Mouse (Mus musculus) forebrain, embryonic 12.5 days (tissue): ENCODE results near the gene Nxf1. TPM values are rescaled to one million over a fixed set of nuclear protein-coding genes. Genes with fewer than 3 reads are reported as not detected.
"Not testable (repeated sequence)": the region's sequence is repeated elsewhere in the genome, so short reads cannot be mapped to it uniquely, and the experiment has no call there.

Experiments
- ATAC-seq: fragments of 200-750 bp; cut with Nextera tagmentation; 2 replicates; pipeline ENCODE4 v1.8.0; 2017; ENCODE audit warnings: moderate TSS enrichment; ENCODE audit not compliant: low FRiP score
- H3K27ac ChIP-seq: fragments of 300-500 bp; sonication (generic); 2 replicates; pipeline ENCODE4 v1.5.1; 2016; ENCODE audit warnings: mild to moderate bottlenecking
- H3K27me3 ChIP-seq: fragments of 300-500 bp; sonication (generic); 2 replicates; pipeline ENCODE4 v1.6.1; 2016; ENCODE audit warnings: mild to moderate bottlenecking
- H3K36me3 ChIP-seq: fragments of 300-500 bp; sonication (generic); replicated peaks from 2 replicates; pipeline ENCODE4 v1.6.1; 2016; ENCODE audit warnings: mild to moderate bottlenecking
- H3K4me1 ChIP-seq: fragments of 300-500 bp; sonication (generic); 2 replicates; pipeline ENCODE4 v1.6.1; 2016
- H3K4me2 ChIP-seq: fragments of 300-500 bp; sonication (generic); 2 replicates; pipeline ENCODE4 v1.6.1; 2016; ENCODE audit warnings: mild to moderate bottlenecking, moderate library complexity
- H3K4me3 ChIP-seq: fragments of 300-500 bp; sonication (generic); replicated peaks from 2 replicates; pipeline ENCODE4 v1.5.1; 2016; ENCODE audit warnings: mild to moderate bottlenecking
- H3K9ac ChIP-seq: fragments of 300-500 bp; sonication (generic); 2 replicates; pipeline ENCODE4 v1.6.1; 2016; ENCODE audit warnings: mild to moderate bottlenecking
- H3K9me3 ChIP-seq: fragments of 300-500 bp; sonication (generic); 2 replicates; pipeline ENCODE4 v1.6.1; 2016
- WGBS: fragments of 180-500 bp; shearing (Covaris S2); methylation state at CpG from one replicate; pipeline ENCODE4 v1.1.7; 2016; 5-methylcytosine and 5-hydroxymethylcytosine counted together
- polyA plus RNA-seq: library from polyadenylated mRNA; unstranded; fragments of >200 nt; fragmentation: Nextera tagmentation; extraction: Ambion mirVana; gene quantifications from 2 replicates; pipeline ENCODE4 v1.2.1, GENCODE M21; 2016

Nxf1 gene
- polyA plus RNA-seq, 1 experiment from 2014 or later = 206 TPM

DNA sequence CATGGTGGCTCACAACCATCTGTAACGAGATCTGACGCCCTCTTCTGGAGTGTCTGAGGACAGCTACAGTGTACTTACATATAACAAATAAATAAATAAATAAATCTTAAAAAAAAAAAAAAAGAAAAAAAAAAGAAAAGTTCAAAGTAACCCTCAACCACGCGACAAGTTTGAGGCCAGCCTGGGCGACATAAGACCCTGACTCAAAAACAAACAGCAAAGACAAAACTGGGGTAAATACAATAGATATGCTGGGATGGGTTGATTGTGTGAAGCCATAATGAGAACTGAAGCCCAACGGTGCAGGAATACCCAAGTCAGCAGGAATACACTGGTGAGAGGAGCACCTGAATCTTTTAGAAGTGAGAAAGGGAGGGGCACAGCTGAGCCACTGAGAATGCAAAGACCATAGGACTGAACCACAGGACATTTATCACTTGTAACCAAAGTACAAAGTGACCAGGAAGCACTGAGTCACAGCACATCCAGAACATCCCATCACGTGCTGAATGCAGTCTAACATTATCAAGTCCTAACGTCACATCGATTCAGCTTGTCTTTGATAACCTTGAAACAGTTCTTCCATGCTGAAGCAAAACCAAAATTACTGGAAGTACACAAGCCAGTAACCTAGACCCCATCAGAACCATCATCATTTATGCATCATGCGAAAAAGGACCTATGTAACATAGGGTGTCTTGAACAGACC, 40.0 kb upstream of the Nxf1 start:
- 68% methylated on average over 10 of the region's 10 CpGs for WGBS
- Histone ChIP-seq H3K4me1 (peaks cover 19% of the 10 kb centered on the region), H3K9me3 (no peaks in the 10 kb centered on the region), H3K27ac (no peak overlapping the region), H3K9ac (no peak overlapping the region), H3K4me2 (no peak overlapping the region), H3K27me3 (no peaks in the 10 kb centered on the region), H3K4me3 (no peak overlapping the region), H3K36me3 (no peaks in the 10 kb centered on the region; the same call in 1 of the 2 replicates)
- ATAC-seq = no peak

DNA sequence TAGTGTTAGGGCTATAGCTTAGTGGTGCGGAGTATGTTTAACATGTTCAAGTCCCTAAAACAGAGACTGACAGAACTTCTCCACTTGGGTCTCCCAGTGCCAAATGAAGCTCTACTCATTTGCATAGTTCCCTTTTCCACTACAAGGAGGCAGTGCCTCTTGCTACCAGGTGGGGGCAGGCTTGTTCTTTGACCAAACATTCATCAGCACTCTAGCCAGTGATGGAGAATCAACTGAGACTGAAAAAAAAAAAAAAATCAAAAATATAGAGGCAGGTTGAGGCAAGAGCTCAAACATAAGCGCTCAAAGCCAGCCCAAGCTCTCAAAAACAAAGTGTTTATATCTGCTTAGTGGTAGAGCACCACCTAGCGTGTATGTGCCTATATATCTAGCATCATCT, 38.5 kb upstream of the Nxf1 start:
- Histone ChIP-seq H3K27ac (no peak overlapping the region), H3K9ac (no peak overlapping the region), H3K4me1 (peaks cover 18% of the 10 kb centered on the region), H3K4me3 (no peak overlapping the region), H3K4me2 (no peak overlapping the region), H3K36me3 (no peaks in the 10 kb centered on the region), H3K9me3 (no peaks in the 10 kb centered on the region), H3K27me3 (no peaks in the 10 kb centered on the region)
- WGBS = 71% methylated on average over 3 of the region's 3 CpGs
- no peak for ATAC-seq

DNA sequence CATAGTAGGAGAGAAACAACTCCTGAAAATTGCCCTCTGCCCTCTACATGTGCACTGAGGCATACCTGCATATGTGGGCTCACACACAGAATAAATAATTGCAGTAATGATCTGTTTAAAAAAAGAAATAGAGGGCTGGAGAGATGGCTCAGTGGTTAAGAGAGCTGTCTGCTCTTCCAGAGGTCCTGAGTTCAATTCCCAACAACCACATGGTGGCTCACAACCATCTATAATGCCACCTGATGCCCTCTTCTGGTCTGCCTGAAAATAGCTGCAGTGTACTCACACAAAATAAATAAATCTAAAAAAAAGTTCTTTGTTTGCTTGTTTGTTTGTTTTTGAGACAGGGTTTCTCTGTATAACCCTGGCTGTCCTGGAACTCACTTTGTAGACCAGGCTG, 37.8 kb upstream of the Nxf1 start:
- H3K27me3 ChIP-seq, ATAC-seq, H3K36me3 ChIP-seq, H3K4me2 ChIP-seq, H3K27ac ChIP-seq, H3K4me3 ChIP-seq, H3K9me3 ChIP-seq, H3K9ac ChIP-seq: not testable (repeated sequence)
- peaks cover 17% of the 10 kb centered on the region for H3K4me1 ChIP-seq

DNA sequence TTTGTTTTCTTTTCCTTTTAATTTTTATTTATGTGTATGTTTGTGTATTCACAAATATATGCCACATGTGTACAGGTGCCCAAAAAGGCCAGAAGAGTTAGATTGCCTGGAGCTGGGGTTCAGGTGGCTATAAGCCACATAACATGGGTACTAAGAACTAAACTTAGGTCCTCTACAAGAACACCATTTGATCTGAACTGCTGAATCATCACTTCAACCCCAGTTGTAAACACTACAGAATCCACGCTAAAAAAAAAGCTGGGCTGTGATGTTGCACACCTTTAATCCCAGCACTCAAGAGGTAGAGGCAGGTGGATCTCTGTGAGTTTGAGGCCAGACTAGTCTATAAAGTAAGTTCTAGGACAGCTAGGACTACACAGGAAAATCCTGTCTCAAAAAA, 35.5 kb upstream of the Nxf1 start:
- H3K9ac ChIP-seq = no peak overlapping the region
- ATAC-seq = no peak
- no peaks in the 10 kb centered on the region for H3K27me3 ChIP-seq
- H3K36me3 ChIP-seq = peaks cover 21% of the 10 kb centered on the region
- no peaks in the 10 kb centered on the region for H3K9me3 ChIP-seq
- WGBS = 86% methylated on average over 1 of the region's 1 CpGs
- 0 out of 2 replicates have a peak overlapping the region, but pooled peaks have one; percentile 55 for H3K4me2 ChIP-seq
- H3K4me3 ChIP-seq = no peak overlapping the region
- H3K4me1 ChIP-seq = peaks cover 33% of the 10 kb centered on the region
- H3K27ac ChIP-seq = no peak overlapping the region

DNA sequence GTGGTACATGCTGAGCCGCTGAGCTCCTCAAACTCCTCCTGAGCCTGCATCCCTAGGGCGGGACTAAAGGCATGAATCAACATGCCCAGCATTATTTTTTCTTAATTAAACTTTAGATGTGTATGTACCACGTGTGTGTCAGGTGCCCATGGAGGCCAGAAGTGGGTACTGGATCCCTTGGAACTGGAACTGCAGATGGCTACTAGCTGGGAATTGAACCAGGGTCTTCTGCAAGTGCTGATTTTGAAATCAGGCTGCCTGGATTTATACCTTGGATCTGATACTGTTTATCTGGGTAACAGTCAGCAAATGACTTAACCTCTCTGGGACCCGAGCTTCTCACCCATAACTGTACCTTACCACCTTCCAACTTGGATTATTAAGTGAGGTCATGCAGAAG, 34.9 kb upstream of the Nxf1 start:
- 62% methylated on average over 4 of the region's 4 CpGs for WGBS

DNA sequence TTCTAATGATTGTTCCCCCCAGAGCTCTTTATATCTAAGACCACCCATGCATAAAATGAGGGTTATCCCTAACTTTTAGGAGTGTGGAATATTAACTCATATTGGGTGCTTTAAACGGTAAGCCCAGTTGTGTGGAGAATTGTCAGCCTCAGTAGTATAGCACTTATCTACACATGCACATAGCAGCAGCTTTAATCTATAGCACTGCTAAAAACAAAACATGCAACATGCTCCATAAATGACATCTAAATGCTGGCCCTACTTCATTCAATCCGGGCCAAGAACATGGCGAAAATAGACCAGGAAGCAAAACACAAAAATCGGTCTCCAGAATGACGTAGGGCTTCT, 34.3 kb upstream of the Nxf1 start:
- peak overlapping the region; percentile 76 for H3K4me3 ChIP-seq
- peak overlapping the region; percentile 94 for H3K27ac ChIP-seq
- peaks cover 33% of the 10 kb centered on the region for H3K4me1 ChIP-seq
- peaks cover 29% of the 10 kb centered on the region for H3K36me3 ChIP-seq
- peak overlapping the region; percentile 97 for H3K9ac ChIP-seq
- peak overlapping the region; percentile 55 for H3K4me2 ChIP-seq
- no peaks in the 10 kb centered on the region for H3K9me3 ChIP-seq
- 4% methylated on average over 5 of the region's 5 CpGs for WGBS
- ATAC-seq = no peak
- no peaks in the 10 kb centered on the region for H3K27me3 ChIP-seq

More for the DNA sequence above, 34.9 kb upstream of the Nxf1 start:
- Histone ChIP-seq H3K36me3 (peaks cover 28% of the 10 kb centered on the region), H3K4me2 (peak overlapping the region; percentile 55), H3K4me3 (peak overlapping the region; percentile 76), H3K9me3 (no peaks in the 10 kb centered on the region), H3K27ac (peak overlapping the region; percentile 94; the same call in 1 of the 2 replicates), H3K9ac (peak overlapping the region; percentile 97), H3K4me1 (peaks cover 33% of the 10 kb centered on the region), H3K27me3 (no peaks in the 10 kb centered on the region)
- ATAC-seq = no peak

DNA sequence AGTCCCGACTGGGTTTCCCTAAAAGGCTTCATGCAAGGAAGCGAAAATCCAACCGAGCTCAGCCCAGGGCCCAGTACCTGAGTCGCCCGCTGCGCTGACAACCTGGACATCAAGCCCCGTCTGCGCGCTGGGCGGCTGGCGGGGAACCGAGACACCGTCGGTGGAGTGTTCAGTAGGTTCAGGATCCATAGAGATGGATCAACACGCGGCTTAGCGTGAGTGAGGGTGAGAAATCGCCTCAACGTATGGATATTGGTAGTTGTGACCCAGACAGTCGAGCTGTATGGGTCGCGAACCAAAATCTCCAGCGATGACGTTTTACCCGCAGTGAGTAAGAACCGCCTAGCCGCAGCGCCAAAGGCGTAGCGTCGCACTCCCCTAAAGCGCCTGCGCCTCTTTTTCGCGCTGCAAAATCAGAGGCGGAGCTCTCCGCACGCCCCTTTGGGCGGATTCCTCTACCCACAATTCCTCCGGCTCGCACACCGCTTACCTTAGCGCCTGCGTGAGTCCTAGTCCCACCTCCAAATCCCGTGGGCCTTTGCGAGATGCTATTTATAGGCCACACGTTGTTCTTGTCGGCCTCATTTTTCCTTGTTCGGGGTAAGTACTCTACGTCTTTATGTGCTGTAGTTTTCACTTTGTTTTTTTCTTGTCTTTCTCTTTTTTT, 33.8 kb upstream of the Nxf1 start, which contains the start of gene Slc3a2:
Gene Slc3a2 (minus strand): TSS at position 463 of the 667 bp plus-strand sequence.
- WGBS = under 1% methylated on average over 50 of the region's 50 CpGs
- Histone ChIP-seq H3K9me3 (no peaks in the 10 kb centered on the region), H3K4me1 (peaks cover 33% of the 10 kb centered on the region), H3K4me3 (peak within 1 kb of the TSS; percentile 76), H3K27ac (peak within 1 kb of the TSS; percentile 94), H3K36me3 (peaks cover 29% of the 10 kb centered on the region), H3K27me3 (no peaks in the 10 kb centered on the region), H3K9ac (peak within 1 kb of the TSS; percentile 97), H3K4me2 (peak within 1 kb of the TSS; percentile 77)
- peak; percentile 96 for ATAC-seq

DNA sequence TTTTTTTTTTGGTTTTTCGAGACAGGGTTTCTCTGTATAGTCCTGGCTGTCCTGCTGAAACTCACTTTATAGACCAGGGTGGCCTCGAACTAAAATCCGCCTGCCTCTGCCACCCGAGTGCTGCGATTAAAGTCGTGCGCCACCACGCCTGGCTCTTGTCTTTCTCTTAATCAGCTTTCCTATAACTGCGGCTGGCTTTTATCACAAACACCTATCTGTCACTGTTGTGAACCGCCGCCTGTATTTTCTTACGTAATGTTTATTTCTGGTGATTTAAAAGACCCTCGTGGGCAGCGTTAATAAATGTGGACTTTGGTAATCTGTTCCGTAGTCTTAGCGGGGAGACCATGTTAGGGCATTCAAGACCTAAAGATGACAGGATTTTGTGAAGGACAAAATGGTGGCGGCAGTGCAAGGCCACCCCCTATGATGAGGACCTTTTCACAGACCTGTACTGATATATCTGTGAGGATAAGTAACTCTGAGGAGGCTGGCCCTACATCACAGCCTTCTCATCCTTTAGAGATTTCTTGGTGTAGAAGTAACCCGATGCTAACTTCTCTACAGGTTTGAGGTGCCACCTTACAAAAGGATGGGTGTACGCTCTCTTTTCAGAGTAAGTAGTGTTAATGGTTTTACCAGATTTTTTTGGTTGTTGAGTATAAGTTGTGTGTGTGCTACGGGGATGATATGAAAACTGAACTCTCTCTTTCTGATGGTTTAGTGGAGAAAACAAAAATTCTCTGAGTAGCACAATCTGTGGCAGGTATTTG, 33.1 kb upstream of the Nxf1 start:
- peaks cover 33% of the 10 kb centered on the region for H3K4me1 ChIP-seq
- peak overlapping the region; percentile 77 for H3K4me2 ChIP-seq
- H3K4me3 ChIP-seq = peak overlapping the region; percentile 76
- no peaks in the 10 kb centered on the region for H3K27me3 ChIP-seq
- ATAC-seq = no peak
- H3K9ac ChIP-seq = peak overlapping the region; percentile 97
- peaks cover 29% of the 10 kb centered on the region for H3K36me3 ChIP-seq
- no peaks in the 10 kb centered on the region for H3K9me3 ChIP-seq
- WGBS = under 1% methylated on average over 20 of the region's 20 CpGs
- peak overlapping the region; percentile 85 for H3K27ac ChIP-seq

DNA sequence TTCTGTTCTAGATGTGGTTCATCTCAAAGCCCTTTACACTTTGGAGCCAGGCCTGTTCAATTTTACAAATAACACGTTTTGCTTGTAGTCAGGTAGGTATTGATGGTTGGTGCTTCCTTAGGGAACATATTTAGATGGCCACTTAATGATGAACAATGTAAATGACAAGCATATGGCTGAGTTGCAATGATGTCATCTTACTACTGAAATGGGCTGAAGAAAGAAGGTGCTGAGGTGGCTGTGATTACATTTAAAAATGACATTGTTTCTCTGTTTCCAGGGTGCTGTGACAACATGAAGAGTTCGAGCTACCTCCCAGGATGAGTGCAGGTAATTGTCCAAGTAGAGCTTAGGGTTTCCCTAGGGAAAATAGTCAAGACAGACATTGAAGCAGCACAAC, 32.5 kb upstream of the Nxf1 start:
- 2% methylated on average over 2 of the region's 2 CpGs for WGBS

DNA sequence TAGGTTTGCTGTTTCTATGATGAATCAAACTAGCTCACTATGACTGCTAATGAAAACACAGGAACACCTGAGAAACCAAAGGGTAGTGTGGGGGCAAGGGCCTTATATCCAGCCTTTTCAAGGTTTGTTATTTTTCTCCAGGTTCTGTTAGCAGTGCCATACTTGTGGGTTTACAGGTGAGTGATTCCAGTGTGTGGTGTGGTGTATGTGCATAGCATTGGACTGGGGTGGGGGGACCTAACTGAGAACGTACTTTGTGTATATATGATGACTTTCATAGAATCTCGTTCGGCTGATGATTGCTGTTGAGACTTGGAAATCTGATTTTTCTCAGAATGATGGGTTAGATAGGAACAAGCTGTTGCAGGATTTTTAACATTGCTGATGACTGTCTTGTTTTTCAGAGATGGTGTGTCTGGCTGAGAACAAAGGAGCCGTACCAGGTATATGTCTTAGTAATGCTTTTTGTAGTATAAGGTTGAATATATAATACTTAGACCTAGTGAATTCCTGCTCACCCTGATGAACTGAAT, 31.7 kb upstream of the Nxf1 start:
- peak overlapping the region; percentile 76 for H3K4me3 ChIP-seq
- H3K36me3 ChIP-seq = peaks cover 29% of the 10 kb centered on the region
- peaks cover 33% of the 10 kb centered on the region for H3K4me1 ChIP-seq
- peak overlapping the region; percentile 97 for H3K9ac ChIP-seq
- 49% methylated on average over 4 of the region's 4 CpGs for WGBS
- no peak for ATAC-seq
- H3K27me3 ChIP-seq = no peaks in the 10 kb centered on the region
- H3K9me3 ChIP-seq = no peaks in the 10 kb centered on the region
- peak overlapping the region; percentile 77 for H3K4me2 ChIP-seq
- 0 out of 2 replicates have a peak overlapping the region, but pooled peaks have one; percentile 10 for H3K27ac ChIP-seq

More for the DNA sequence above, 32.5 kb upstream of the Nxf1 start:
- Histone ChIP-seq H3K4me1 (peaks cover 33% of the 10 kb centered on the region), H3K9me3 (no peaks in the 10 kb centered on the region), H3K9ac (peak overlapping the region; percentile 97), H3K27me3 (no peaks in the 10 kb centered on the region), H3K36me3 (peaks cover 29% of the 10 kb centered on the region), H3K4me3 (peak overlapping the region; percentile 76), H3K27ac (peak overlapping the region; percentile 85), H3K4me2 (peak overlapping the region; percentile 77)
- no peak for ATAC-seq

DNA sequence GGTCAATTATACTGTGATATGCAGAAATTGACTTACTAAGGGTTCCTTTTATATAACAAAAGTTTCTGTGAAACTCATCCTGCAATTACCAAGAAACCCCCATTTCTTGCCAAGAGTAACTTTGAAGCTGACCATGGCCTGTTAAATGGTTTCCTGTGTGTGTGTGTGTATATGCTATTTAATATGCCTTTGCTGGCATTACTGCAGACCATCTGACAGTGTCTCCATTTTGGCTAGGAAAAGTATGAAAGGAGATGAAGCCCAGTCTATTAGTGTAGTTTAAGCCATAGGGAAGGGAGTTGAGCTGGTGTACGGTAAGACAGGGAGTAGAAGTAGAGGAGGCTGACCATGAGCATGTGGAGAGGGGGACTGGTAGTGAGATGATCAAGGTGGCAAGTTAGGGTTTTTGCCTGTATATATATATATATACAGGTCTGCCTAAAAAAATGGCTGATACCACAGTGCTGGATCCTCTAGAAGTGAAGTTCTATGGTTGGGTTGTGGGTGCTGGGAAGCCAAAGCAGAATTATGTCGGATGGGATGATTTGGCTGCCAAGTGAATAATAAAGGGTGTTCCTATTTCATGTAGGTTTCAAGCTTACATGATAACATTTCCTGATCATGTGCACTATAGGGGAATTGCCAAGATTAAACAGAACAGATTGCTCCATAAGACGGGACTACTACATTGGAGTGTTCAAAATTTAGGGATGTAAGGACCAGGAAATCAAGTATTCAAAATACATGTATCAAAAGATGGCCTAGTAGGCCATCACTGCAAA, 30.1 kb upstream of the Nxf1 start:
- WGBS = 12% methylated on average over 3 of the region's 3 CpGs
- Histone ChIP-seq H3K4me2 (no peak overlapping the region), H3K27me3 (no peaks in the 10 kb centered on the region), H3K9me3 (no peaks in the 10 kb centered on the region), H3K9ac (no peak overlapping the region), H3K27ac (0 out of 2 replicates have a peak overlapping the region, but pooled peaks have one; percentile 42), H3K4me1 (peaks cover 28% of the 10 kb centered on the region), H3K36me3 (peaks cover 29% of the 10 kb centered on the region), H3K4me3 (peak overlapping the region; percentile 7; the same call in 1 of the 2 replicates)
- ATAC-seq = no peak
